Mouse (Mus musculus) neural tube, embryonic 13.5 days (tissue): ENCODE data around the gene Ndufc2. TPM values are rescaled to one million over a fixed set of nuclear protein-coding genes. Genes with fewer than 3 reads are reported as not detected.

ENCODE experiments used
- ATAC-seq: fragments of 200-750 bp; cut with Nextera tagmentation; 2 replicates; pipeline ENCODE4 v1.8.0; 2017; ENCODE audit warnings: low read depth, mild to moderate bottlenecking, moderate TSS enrichment, moderate library complexity
- H3K27ac ChIP-seq: fragments of 300-500 bp; sonication (generic); replicated peaks from 2 replicates; pipeline ENCODE4 v1.5.1; 2015; ENCODE audit warnings: moderate library complexity, mild to moderate bottlenecking, inconsistent platforms
- H3K27me3 ChIP-seq: fragments of 300-500 bp; sonication (generic); 2 replicates; pipeline ENCODE4 v1.6.1; 2015; ENCODE audit warnings: mild to moderate bottlenecking, inconsistent platforms
- H3K36me3 ChIP-seq: fragments of 300-500 bp; sonication (generic); 2 replicates; pipeline ENCODE4 v1.6.1; 2015; ENCODE audit warnings: mild to moderate bottlenecking, inconsistent platforms
- H3K4me1 ChIP-seq: fragments of 300-500 bp; sonication (generic); replicated peaks from 2 replicates; pipeline ENCODE4 v1.6.1; 2015; ENCODE audit warnings: inconsistent platforms
- H3K4me2 ChIP-seq: fragments of 300-500 bp; sonication (generic); 2 replicates; pipeline ENCODE4 v1.6.1; 2015; ENCODE audit warnings: inconsistent platforms, mild to moderate bottlenecking, moderate library complexity
- H3K4me3 ChIP-seq: fragments of 300-500 bp; sonication (generic); 2 replicates; pipeline ENCODE4 v1.5.1; 2015; ENCODE audit warnings: mild to moderate bottlenecking, inconsistent platforms
- H3K9ac ChIP-seq: fragments of 300-500 bp; sonication (generic); 2 replicates; pipeline ENCODE4 v1.6.1; 2015; ENCODE audit warnings: moderate library complexity, mild to moderate bottlenecking, inconsistent platforms
- H3K9me3 ChIP-seq: fragments of 300-500 bp; sonication (generic); 2 replicates; pipeline ENCODE4 v1.6.1; 2016; ENCODE audit warnings: inconsistent platforms
- WGBS: fragments of 180-500 bp; shearing (Covaris S2); methylation state at CpG from one replicate; pipeline ENCODE4 v1.1.7; 2015; 5-methylcytosine and 5-hydroxymethylcytosine counted together
- polyA plus RNA-seq: library from polyadenylated mRNA; unstranded; fragments of >200 nt; fragmentation: Nextera tagmentation; extraction: Ambion mirVana; gene quantifications from 2 replicates; pipeline ENCODE4 v1.2.1, GENCODE M21; 2015

Gene Ndufc2
- polyA plus RNA-seq, 1 experiment from 2014 or later: 478 TPM

DNA sequence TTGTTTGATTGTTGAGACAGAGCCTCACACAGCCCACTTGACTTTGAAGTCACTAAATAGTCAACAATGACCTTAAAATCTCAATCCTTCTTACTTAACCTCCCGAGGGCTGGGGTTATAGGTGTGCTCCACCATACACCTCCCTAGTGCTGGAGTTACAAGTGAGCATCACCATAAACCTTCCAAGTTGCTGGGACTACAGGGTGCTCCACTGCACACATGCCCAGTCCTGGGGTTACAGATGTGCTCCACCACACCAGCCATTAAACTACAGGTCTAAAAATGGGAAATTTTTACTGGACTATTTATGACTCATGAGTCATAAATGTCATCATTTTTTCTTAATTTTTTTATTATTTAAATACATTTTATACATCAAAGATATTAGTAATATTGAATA, 33.9 kb upstream of the Ndufc2 start:
- 76% methylated on average over 1 of the region's 1 CpGs for WGBS

DNA sequence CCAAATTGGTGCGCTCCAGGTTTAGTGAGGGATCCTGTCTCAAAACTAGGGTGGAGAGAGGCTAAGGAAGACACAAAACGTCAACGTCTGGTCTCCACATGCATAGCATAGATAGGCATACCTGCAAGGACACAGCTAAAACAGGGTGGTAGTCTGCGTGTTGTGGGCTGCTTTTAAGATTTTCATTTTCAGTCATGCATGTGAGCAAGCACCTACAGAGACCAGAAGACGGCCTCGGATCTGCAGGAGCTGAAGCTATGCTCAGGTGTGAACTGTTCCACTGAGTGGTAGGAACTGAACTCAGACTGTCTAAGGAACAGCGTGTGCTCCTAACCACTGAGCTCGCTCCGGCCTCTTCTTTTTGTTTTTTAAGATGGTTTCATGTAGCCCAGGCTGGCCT, 24.7 kb upstream of the Ndufc2 start:
- Histone ChIP-seq H3K27me3 (no peaks in the 10 kb centered on the region), H3K27ac (no peak overlapping the region), H3K9ac (no peak overlapping the region), H3K36me3 (peaks cover 45% of the 10 kb centered on the region), H3K4me1 (peaks cover 14% of the 10 kb centered on the region), H3K4me3 (no peak overlapping the region), H3K4me2 (no peak overlapping the region), H3K9me3 (no peaks in the 10 kb centered on the region)
- ATAC-seq: no peak
- WGBS: 95% methylated on average over 9 of the region's 9 CpGs

More for the DNA sequence above, 33.9 kb upstream of the Ndufc2 start:
- Histone ChIP-seq H3K27me3 (no peaks in the 10 kb centered on the region), H3K9me3 (no peaks in the 10 kb centered on the region; the same call in 1 of the 2 replicates), H3K36me3 (no peaks in the 10 kb centered on the region), H3K4me3 (no peak overlapping the region), H3K4me2 (no peak overlapping the region), H3K4me1 (peaks cover 2% of the 10 kb centered on the region), H3K9ac (no peak overlapping the region), H3K27ac (no peak overlapping the region)
- no peak for ATAC-seq

DNA sequence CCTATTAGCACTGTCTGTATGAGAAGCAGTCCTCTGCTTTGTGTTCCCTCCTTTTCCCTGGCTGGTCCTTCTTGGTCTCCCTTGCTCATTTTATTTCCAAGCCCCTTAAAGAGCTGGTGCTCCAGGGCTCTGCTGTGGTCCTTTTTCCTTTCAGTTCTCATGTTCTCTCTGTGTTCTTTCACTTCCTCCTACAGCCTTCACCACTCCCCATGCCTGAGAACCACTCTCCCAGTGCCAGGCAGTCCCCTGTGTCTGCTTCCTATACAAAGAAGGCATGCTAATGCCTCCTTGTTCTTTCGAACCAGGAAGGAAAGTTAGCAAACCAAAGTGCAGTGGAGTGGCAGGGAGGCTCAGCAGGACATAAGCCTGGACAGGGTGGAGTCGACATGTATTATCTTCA, 23.9 kb upstream of the Ndufc2 start:
- H3K27me3 ChIP-seq: no peaks in the 10 kb centered on the region
- H3K9me3 ChIP-seq: no peaks in the 10 kb centered on the region
- H3K9ac ChIP-seq: no peak overlapping the region
- H3K4me1 ChIP-seq: peaks cover 12% of the 10 kb centered on the region
- no peak for ATAC-seq
- WGBS: 80% methylated on average over 2 of the region's 2 CpGs
- H3K4me3 ChIP-seq: no peak overlapping the region
- no peak overlapping the region for H3K27ac ChIP-seq
- H3K36me3 ChIP-seq: peaks cover 45% of the 10 kb centered on the region
- H3K4me2 ChIP-seq: no peak overlapping the region

DNA sequence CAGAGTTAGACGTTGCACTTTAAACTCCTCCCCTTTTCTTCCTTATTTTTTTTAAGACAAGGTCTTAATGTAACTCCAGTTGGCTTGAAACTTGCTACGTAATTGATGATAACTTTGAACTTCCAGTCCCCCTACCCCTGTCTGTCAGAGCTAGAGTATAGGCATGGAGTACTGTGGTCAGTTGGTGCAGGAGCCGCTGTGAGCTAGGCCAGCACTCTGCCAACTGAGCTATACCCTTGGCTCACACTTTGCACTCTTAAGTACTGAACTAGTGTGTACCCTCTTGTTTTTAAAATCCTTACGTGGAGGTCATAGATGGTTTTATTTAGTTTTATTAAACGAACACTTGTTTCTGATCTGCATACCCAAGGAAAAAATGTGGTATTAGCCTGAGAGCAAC, 20.5 kb upstream of the Ndufc2 start:
- Histone ChIP-seq H3K27me3 (no peaks in the 10 kb centered on the region), H3K4me2 (no peak overlapping the region), H3K4me3 (no peak overlapping the region), H3K4me1 (no peaks in the 10 kb centered on the region), H3K27ac (no peak overlapping the region), H3K9ac (no peak overlapping the region), H3K36me3 (peaks cover 78% of the 10 kb centered on the region), H3K9me3 (no peaks in the 10 kb centered on the region)
- ATAC-seq: no peak
- WGBS: 92% methylated on average over 5 of the region's 5 CpGs

DNA sequence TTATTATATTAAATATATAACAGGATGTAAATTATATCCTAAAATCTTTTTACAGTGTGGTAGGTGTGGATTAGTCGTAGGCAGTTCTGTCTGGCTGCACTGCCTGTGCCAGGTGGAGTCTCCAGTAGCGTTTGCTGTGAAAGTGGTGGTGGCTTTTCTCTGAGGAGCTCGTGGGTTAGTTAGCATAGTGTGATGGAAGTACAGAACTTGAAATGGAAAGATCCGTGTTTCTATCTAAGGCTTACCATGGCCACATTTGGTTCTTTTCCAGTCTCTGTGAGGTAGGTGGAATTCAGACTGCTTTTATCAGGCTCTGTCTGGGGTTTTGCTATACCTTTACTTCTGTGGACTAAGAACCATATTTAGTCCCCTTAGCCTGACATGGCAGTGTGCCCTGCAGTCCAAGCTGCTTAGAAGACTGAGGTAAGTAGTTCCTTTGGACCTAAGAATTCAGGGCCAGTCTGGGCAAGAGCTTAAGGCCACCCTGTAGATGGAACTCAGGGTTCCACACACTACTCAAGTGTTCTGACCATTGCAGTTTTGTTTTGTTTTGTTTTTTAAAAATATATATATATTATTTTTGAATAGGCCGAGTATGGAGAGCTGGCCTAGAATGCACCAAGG, 19.2 kb upstream of the Ndufc2 start:
- H3K9me3 ChIP-seq: no peaks in the 10 kb centered on the region
- no peak for ATAC-seq
- H3K27me3 ChIP-seq: no peaks in the 10 kb centered on the region
- no peak overlapping the region for H3K4me2 ChIP-seq
- no peak overlapping the region for H3K4me3 ChIP-seq
- WGBS: 97% methylated on average over 5 of the region's 5 CpGs
- H3K4me1 ChIP-seq: no peaks in the 10 kb centered on the region
- H3K36me3 ChIP-seq: peaks cover 80% of the 10 kb centered on the region
- no peak overlapping the region for H3K27ac ChIP-seq
- H3K9ac ChIP-seq: no peak overlapping the region

DNA sequence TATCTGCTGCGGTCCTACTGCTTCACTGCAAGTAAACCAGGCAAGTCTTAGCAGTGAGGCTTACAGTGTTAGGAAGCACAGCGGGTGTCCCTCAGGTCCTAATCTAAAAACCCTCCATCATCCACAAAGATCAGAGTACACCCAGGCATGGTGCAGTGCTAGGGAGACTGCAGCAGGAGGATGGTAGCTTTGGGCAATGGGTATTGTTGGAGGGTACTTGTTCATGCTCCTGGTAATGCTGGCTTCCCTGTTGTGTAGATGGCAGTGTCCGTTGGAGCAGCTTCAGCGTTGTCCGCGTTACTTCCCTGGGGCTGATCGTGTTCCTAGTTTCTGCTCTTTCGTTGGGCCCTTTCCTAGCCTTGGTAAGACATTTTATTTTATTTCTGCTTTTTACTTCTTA, 17.1 kb upstream of the Ndufc2 start:
- peaks cover 83% of the 10 kb centered on the region for H3K36me3 ChIP-seq
- H3K9me3 ChIP-seq: no peaks in the 10 kb centered on the region
- H3K4me2 ChIP-seq: no peak overlapping the region
- WGBS: 96% methylated on average over 8 of the region's 8 CpGs
- no peak for ATAC-seq
- no peaks in the 10 kb centered on the region for H3K4me1 ChIP-seq
- H3K27me3 ChIP-seq: no peaks in the 10 kb centered on the region
- H3K9ac ChIP-seq: no peak overlapping the region
- no peak overlapping the region for H3K4me3 ChIP-seq
- H3K27ac ChIP-seq: no peak overlapping the region

DNA sequence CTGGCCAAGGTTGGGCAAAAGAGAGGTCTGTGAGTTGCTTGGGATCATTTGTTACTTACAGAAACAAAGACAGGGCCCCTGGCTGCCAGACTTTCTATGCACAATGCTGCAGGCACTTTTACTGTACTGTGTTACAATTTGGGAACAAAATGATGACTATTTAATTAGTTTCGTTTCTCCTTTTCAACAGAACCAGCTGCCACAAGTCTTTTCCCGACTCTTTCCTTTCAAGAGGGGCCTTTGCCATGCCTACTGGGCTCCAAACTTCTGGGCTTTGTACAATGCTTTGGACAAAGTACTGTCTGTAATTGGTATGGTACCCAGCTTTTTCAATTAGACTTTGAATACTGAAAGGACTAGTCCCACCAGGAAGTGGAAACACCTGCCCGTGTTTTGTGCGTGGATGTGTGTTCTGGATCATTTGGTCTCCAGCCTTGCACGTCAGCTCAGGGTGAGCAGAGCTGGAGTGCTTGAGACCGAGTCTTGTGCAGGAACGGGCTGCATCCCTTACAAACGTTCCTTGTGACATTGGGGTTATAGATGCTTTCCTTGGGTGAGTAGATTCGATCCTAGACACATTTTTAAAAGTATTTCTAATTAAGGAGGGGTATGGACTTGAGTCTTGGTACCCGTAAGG, 16.2 kb upstream of the Ndufc2 start:
- WGBS: 80% methylated on average over 10 of the region's 10 CpGs
- Histone ChIP-seq H3K36me3 (peaks cover 81% of the 10 kb centered on the region), H3K27ac (no peak overlapping the region), H3K9ac (no peak overlapping the region), H3K9me3 (no peaks in the 10 kb centered on the region), H3K4me1 (no peaks in the 10 kb centered on the region), H3K4me3 (no peak overlapping the region), H3K27me3 (no peaks in the 10 kb centered on the region), H3K4me2 (no peak overlapping the region)
- ATAC-seq: no peak

DNA sequence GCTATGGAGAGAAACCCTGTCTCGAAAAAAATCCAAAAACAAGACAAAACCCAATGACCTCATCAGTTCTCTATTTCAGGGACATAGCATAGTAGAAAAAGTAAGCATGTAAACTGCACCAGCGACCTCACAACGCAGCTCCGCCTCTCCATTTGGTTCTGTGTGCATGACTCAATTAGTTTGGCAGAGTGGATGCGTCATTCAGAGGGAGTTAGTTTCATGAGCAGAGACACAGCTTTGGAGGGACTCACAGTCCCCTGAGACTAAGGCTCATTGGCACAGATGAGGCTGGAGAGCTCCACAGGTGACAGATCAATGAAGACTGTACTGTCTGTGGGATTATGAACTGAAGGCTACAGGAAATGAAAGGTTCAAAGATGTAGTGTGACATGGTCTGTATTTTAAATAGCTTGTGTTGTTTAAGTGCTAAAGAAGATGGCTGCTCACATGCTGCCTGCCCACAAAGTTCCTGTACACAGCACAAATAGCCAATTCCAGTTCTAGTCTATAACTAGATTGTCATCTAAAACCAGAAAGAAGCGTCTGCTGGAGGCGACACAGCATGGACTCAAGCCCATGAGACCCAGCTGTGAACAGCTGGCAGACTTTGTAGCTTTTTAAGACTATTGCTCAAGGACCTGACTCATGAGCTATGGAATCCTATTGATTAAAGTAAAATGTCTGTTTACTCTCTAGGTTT, 13.5 kb upstream of the Ndufc2 start:
- Histone ChIP-seq H3K4me3 (no peak overlapping the region), H3K36me3 (peaks cover 85% of the 10 kb centered on the region), H3K27me3 (no peaks in the 10 kb centered on the region), H3K4me2 (no peak overlapping the region), H3K9me3 (no peaks in the 10 kb centered on the region), H3K9ac (no peak overlapping the region), H3K27ac (no peak overlapping the region), H3K4me1 (0 out of 2 replicates have a peak, but pooled peaks cover 4% of the 10 kb centered on the region)
- 87% methylated on average over 7 of the region's 7 CpGs for WGBS
- ATAC-seq: no peak

DNA sequence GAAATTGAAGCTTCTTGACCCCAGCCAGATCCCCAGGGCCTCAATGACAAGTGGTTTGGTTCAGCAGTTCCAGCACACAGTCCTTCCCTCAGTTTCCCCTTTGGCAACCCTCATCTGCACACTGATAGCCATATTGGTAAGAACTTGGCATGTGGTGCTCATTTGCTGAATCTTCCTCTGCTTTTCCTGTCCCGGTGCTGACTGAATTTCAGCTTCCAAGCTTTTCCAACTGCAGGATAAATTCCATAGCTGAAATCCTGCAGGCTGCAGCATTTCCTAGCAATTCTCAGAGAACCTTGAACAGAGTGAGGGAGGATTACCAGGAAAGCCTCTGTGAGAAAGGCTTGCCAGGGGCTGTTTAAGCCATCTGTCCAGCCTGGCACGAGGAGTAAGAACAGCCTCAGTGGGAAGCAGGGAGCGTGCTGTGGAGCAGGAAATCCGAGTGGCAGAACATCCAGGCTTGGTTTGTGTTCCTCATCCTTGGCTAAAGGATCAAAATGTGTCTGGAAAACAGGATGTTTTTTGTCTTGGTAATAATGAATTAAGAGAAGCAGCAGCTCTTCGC, 12.9 kb upstream of the Ndufc2 start:
- H3K9ac ChIP-seq: no peak overlapping the region
- WGBS: 89% methylated on average over 5 of the region's 5 CpGs

DNA sequence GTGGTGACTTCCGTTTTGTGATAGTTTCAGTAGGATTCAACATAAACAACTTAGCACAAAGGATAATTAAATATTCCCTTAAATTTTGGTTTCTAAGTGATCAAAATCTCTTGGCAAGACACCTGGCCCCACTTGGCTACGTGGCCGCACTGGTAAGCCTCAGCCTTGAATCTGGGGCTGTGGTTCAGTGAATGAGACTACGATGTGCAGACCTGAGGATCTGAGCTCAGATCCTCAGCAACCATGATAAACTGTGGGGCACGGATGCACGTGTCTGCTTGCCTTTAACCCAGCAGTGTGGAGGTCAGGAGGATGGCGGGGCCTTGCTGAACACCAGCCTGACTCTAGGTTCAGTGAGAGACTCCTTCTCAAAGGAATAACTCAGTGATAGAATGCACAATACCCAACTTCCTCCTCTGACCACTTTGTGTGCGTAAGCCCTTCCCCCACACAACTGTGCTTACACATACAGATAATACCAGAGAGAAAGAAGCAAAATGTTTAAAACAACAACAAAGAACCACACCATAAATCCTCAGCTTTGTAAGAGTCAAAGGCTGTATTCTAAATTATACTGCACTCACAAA, 12.1 kb upstream of the Ndufc2 start:
- WGBS: 89% methylated on average over 8 of the region's 8 CpGs
- Histone ChIP-seq H3K9me3 (no peaks in the 10 kb centered on the region), H3K4me3 (no peak overlapping the region), H3K4me1 (peaks cover 12% of the 10 kb centered on the region; the same call in 1 of the 2 replicates), H3K9ac (no peak overlapping the region), H3K36me3 (peaks cover 84% of the 10 kb centered on the region), H3K27me3 (no peaks in the 10 kb centered on the region), H3K27ac (no peak overlapping the region), H3K4me2 (no peak overlapping the region)
- no peak for ATAC-seq

More for the DNA sequence above, 12.9 kb upstream of the Ndufc2 start:
- no peak for ATAC-seq
- no peaks in the 10 kb centered on the region for H3K27me3 ChIP-seq
- peaks cover 85% of the 10 kb centered on the region for H3K36me3 ChIP-seq
- no peaks in the 10 kb centered on the region for H3K9me3 ChIP-seq
- peaks cover 11% of the 10 kb centered on the region; the same call in 1 of the 2 replicates for H3K4me1 ChIP-seq
- H3K27ac ChIP-seq: no peak overlapping the region
- no peak overlapping the region for H3K4me3 ChIP-seq
- no peak overlapping the region for H3K4me2 ChIP-seq

DNA sequence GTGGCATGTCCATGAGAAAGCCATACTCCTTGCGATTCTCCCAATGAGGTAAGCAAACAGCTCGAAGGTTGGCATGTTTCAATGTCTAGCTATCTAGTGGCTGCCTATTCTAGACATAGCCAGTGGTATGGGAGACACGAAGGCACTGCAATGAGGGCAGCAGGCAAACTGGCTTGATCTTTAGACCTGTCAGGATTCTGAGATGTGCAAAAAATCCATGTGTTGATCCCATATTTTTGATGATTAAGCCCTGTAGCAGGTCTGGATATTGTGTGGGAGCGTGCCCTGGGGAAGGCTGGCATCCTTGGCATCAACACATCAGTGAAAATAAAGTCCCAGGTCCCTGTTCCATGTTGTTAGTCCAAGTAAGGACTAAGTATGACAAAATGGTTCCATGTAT, 11.3 kb upstream of the Ndufc2 start:
- WGBS: 93% methylated on average over 4 of the region's 4 CpGs
- H3K9me3 ChIP-seq: no peaks in the 10 kb centered on the region
- no peaks in the 10 kb centered on the region for H3K27me3 ChIP-seq
- H3K4me1 ChIP-seq: peaks cover 12% of the 10 kb centered on the region; the same call in 1 of the 2 replicates
- H3K4me3 ChIP-seq: no peak overlapping the region
- no peak overlapping the region for H3K27ac ChIP-seq
- H3K9ac ChIP-seq: no peak overlapping the region
- H3K36me3 ChIP-seq: peaks cover 75% of the 10 kb centered on the region
- H3K4me2 ChIP-seq: no peak overlapping the region
- ATAC-seq: no peak
